Mouse (Mus musculus) adrenal gland, adult 2 months (tissue): ENCODE measurements at regions not wholly inside any gene's neighbourhood (a gene's known extent, or its start where the extent isn't known, plus 50 kb on each side); places are given as distances from the start of the nearest gene placed in this dataset.

Experiments used
- DNase-seq: peaks from one replicate; pipeline ENCODE4 v3.0.0; 2021

- DNase-seq: no peak
Measured at GRCm38 (mm10) chr16:29706996-29707395, 127.9 kb downstream of the Opa1 start.

- no peak for DNase-seq
Measured at GRCm38 (mm10) chr16:29707656-29708055, 128.5 kb downstream of the Opa1 start.

- peak; percentile 17 for DNase-seq
Measured at GRCm38 (mm10) chr16:29709072-29709471, 129.9 kb downstream of the Opa1 start.

- DNase-seq: no peak
Measured at GRCm38 (mm10) chr16:29711386-29711785, 132.3 kb downstream of the Opa1 start.

GRCm38 (mm10) chr16:29711912-29712681 lies 133.0 kb downstream of the Opa1 start:
- no peak for DNase-seq

- peak; percentile 84 for DNase-seq
Measured at GRCm38 (mm10) chr16:29714612-29715127, 135.5 kb downstream of the Opa1 start.

- DNase-seq: no peak
Measured at GRCm38 (mm10) chr16:29718965-29719364, 139.8 kb downstream of the Opa1 start.

GRCm38 (mm10) chr16:29719571-29720451 lies 140.7 kb downstream of the Opa1 start:
- no peak for DNase-seq

- no peak for DNase-seq
Measured at GRCm38 (mm10) chr16:29725153-29725552, 146.0 kb downstream of the Opa1 start.

GRCm38 (mm10) chr16:29725563-29725962 lies 146.4 kb downstream of the Opa1 start:
- no peak for DNase-seq

- DNase-seq: no peak
Measured at GRCm38 (mm10) chr16:29727397-29727796, 148.3 kb downstream of the Opa1 start.

- peak; percentile 79 for DNase-seq
Measured at GRCm38 (mm10) chr16:29728769-29729481, 149.8 kb downstream of the Opa1 start.

GRCm38 (mm10) chr16:29730010-29730409 lies 150.9 kb downstream of the Opa1 start:
- DNase-seq: no peak

GRCm38 (mm10) chr16:29732889-29733288 lies 153.8 kb downstream of the Opa1 start:
- no peak for DNase-seq

GRCm38 (mm10) chr16:29733847-29734246 lies 154.7 kb downstream of the Opa1 start:
- DNase-seq: no peak

- peak; percentile 64 for DNase-seq
Measured at GRCm38 (mm10) chr16:29734324-29734723, 155.2 kb downstream of the Opa1 start.

GRCm38 (mm10) chr16:29734738-29735250 lies 155.7 kb downstream of the Opa1 start:
- DNase-seq: peak; percentile 18

- no peak for DNase-seq
Measured at GRCm38 (mm10) chr16:29735371-29736008, 156.4 kb downstream of the Opa1 start.

GRCm38 (mm10) chr16:29736211-29736610 lies 157.1 kb downstream of the Opa1 start:
- DNase-seq: no peak

GRCm38 (mm10) chr16:29738075-29738474 lies 158.9 kb downstream of the Opa1 start:
- DNase-seq: no peak

- peak; percentile 18 for DNase-seq
Measured at GRCm38 (mm10) chr16:29742497-29743230, 163.5 kb downstream of the Opa1 start.
